Mouse (Mus musculus): ENCODE data around the gene Plxnb2.

- TF ChIP-seq GATA1 (IDR thresholded peaks at IDR 0.05; ENCODE audit: low read length) (no peak), TAL1 (IDR thresholded peaks at IDR 0.05; ENCODE audit: low read length) (no peak)
These were observed 1.5 kb downstream of the Plxnb2 start for GRCm38 (mm10) chr15:89178954-89179629.

Measured in erythroblast, embryonic 14.5 days (primary cell).